Mouse (Mus musculus) lung, embryonic 14.5 days (tissue): ENCODE measurements at regions not wholly inside any gene's neighbourhood (a gene's known extent, or its start where the extent isn't known, plus 50 kb on each side); places are given as distances from the start of the nearest gene placed in this dataset.

Experiments
- ATAC-seq: fragments of 200-750 bp; cut with Nextera tagmentation; 2 replicates; pipeline ENCODE4 v1.8.0; 2017; ENCODE audit warnings: mild to moderate bottlenecking, moderate TSS enrichment, moderate library complexity; ENCODE audit not compliant: insufficient read depth
- DNase-seq: peaks from one replicate; pipeline ENCODE4 v3.0.0-alpha.2; 2015
- H3K27ac ChIP-seq: fragments of 300-500 bp; sonication (generic); 2 replicates; pipeline ENCODE4 v1.5.1; 2014; ENCODE audit warnings: low read depth, mild to moderate bottlenecking, moderate library complexity
- H3K27me3 ChIP-seq: fragments of 300-500 bp; sonication (generic); 2 replicates; pipeline ENCODE4 v1.6.1; 2014; ENCODE audit warnings: low read length, control low read depth; ENCODE audit not compliant: insufficient read depth
- H3K36me3 ChIP-seq: fragments of 300-500 bp; sonication (generic); 2 replicates; pipeline ENCODE4 v1.6.1; 2014; ENCODE audit warnings: control low read depth; ENCODE audit not compliant: insufficient read depth
- H3K4me1 ChIP-seq: fragments of 300-500 bp; sonication (generic); 2 replicates; pipeline ENCODE4 v1.6.1; 2014; ENCODE audit warnings: antibody characterized with exemption, control low read depth; ENCODE audit not compliant: insufficient read depth
- H3K4me2 ChIP-seq: fragments of 300-500 bp; sonication (generic); 2 replicates; pipeline ENCODE4 v1.6.1; 2014; ENCODE audit warnings: mild to moderate bottlenecking
- H3K4me3 ChIP-seq: fragments of 300-500 bp; sonication (generic); 2 replicates; pipeline ENCODE4 v1.5.1; 2014; ENCODE audit warnings: low read depth, low read length
- H3K9ac ChIP-seq: fragments of 300-500 bp; sonication (generic); 2 replicates; pipeline ENCODE4 v1.6.1; 2014
- H3K9me3 ChIP-seq: fragments of 300-500 bp; sonication (generic); 2 replicates; pipeline ENCODE4 v1.6.1; 2016; ENCODE audit warnings: low read depth, low read length, control low read depth
- CTCF ChIP-seq: IDR thresholded peaks from 2 replicates; pipeline ENCODE4 v1.5.1; 2016; ENCODE audit warnings: antibody characterized with exemption, low read depth
- WGBS: fragments of 180-500 bp; shearing (Covaris S2); extraction: QIAGEN DNeasy Blood & Tissue Kit; methylation state at CpG from one replicate; pipeline ENCODE4 v1.1.7; 2014; 5-methylcytosine and 5-hydroxymethylcytosine counted together

DNA sequence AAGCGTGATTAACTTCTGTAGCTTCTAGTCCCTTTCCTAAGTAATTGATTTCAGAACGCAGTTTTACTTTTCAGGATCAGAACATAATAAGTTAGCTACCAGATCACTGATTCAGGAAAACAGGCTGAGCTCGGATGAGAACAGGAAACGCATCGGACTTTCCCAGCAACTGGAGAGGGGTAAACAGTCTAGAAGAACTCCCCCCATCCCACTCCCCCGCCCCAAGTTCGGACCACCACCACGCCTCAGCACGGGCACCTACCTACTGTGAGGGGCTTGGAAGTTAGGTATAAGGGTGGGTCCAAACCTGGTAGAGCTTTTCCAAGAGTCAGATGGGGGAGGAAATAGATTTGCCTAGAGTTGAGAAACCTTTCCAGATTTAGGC, 76.1 kb downstream of the Kcnrg start:
- 10% methylated on average over 9 of the region's 9 CpGs for WGBS
- H3K36me3 ChIP-seq, result no peaks in the 10 kb centered on the region
- no peaks in the 10 kb centered on the region for H3K9me3 ChIP-seq
- H3K27ac ChIP-seq, result peak overlapping the region; percentile 97; the same call in 1 of the 2 replicates
- peak overlapping the region; percentile 96 for H3K4me2 ChIP-seq
- peak overlapping the region; percentile 87 for H3K4me3 ChIP-seq
- ATAC-seq, result no peak
- peaks cover 10% of the 10 kb centered on the region for H3K4me1 ChIP-seq
- peaks cover 29% of the 10 kb centered on the region for H3K27me3 ChIP-seq
- DNase-seq, result no peak
- no peak for TF ChIP-seq CTCF
- H3K9ac ChIP-seq, result peak overlapping the region; percentile 88; the same call in 1 of the 2 replicates

DNA sequence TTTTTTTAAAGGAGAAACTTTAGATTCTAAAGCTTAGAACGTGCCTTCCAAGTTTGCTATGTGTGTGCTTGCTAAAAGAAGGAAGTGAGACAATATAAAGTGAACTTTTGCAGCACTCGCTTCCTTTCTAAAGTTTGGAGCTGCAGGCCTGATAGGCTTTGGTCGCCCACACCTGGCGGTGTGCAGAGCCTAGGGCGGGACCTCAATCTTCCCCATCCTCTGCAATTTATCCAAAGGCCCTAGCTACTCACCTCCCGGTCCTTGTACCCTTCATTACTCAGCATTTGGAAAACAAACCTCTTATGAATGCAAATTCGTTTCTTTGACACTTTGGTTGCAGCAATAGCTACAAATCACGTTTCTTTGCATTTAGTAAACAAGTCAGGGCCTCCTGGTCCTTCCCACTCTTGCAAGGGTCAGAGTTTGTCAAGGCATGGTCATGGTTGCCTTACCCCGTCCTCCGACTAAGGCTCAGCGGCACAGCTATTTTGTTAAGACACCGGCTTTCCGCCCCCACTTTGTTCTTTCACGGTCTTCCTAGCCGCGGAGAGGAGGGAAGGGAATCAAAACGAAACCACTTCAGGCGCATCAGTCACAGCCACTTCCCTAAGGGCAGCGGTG, 76.6 kb downstream of the Kcnrg start:
- Histone ChIP-seq H3K4me3 (peak overlapping the region; percentile 87), H3K9ac (no peak overlapping the region), H3K9me3 (no peaks in the 10 kb centered on the region), H3K36me3 (no peaks in the 10 kb centered on the region), H3K4me1 (peaks cover 10% of the 10 kb centered on the region), H3K27ac (no peak overlapping the region), H3K27me3 (peaks cover 35% of the 10 kb centered on the region), H3K4me2 (peak overlapping the region; percentile 96)
- DNase-seq, result peak; percentile 51
- ATAC-seq, result no peak
- WGBS, result 16% methylated on average over 19 of the region's 19 CpGs
- TF ChIP-seq CTCF, result no peak

DNA sequence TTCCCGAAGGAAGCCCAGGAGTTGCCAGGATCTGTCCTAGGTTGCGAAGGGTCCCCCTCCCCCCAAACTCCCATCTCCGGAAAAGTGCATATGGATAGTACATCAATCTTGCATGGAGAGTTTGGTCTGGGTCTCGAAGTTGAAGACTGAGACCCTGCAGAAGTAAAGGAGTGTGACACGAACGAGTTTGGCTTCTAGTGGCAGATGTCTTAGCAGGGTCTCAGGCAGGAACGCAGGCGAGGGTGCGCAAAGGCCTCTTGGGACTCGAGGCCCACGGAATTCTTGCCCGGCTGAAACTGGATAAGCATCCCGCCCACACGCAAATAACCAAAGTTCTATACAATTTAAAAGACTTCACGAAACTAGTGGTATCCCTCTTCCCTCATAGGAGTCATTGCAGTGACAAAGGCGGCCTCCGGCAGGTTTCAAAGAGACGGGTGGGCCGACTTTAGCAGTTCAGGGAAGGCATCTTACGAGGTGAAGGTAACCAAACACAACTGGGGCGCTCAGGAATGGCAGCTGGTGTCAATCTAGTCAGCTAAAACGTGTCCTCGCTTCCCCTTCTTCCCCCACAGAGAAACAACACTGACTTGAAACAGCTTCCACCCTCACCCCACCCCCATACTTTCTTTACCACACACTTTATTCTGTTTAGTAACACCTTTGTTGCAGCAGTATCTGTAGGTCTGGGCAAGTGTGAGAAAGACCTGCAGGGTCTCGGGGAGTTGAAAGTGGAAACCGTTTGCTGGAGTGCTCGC, 77.4 kb downstream of the Kcnrg start:
- no peaks in the 10 kb centered on the region for H3K9me3 ChIP-seq
- peaks cover 10% of the 10 kb centered on the region for H3K4me1 ChIP-seq
- ATAC-seq (no peak), DNase-seq (peak; percentile 44)
- H3K4me3 ChIP-seq, result peak overlapping the region; percentile 87
- TF ChIP-seq CTCF, result no peak
- no peak overlapping the region for H3K9ac ChIP-seq
- H3K4me2 ChIP-seq, result peak overlapping the region; percentile 96
- no peak overlapping the region for H3K27ac ChIP-seq
- 20% methylated on average over 26 of the region's 26 CpGs for WGBS
- H3K36me3 ChIP-seq, result no peaks in the 10 kb centered on the region
- H3K27me3 ChIP-seq, result peaks cover 41% of the 10 kb centered on the region

DNA sequence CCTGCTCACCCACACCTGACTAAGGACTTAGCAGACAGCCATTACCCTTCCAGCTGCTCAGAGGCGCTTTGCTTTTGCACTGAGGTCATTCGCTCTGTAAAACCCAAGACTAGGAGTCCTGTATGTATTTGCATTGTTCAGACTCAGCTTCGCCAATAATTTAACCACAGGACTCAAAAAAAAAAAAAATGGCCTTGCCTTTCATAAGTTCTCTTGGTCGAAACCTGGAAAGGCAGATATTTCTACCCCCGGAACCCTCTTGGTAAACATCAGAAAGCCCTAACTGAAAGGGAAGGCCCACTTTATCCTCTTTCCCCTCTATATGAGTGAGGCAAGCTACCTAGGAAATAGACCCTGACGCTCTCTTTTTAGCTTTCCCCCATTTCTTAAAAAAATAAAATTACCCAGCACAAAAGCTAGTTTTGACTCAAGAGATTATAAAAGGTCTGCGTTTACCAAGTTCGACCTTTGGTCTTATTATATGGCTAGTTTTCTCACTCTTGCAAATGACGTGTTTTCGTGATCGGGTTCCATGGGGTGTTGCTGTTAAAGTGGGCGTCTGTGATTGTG, 78.1 kb downstream of the Kcnrg start:
- Histone ChIP-seq H3K9ac (no peak overlapping the region), H3K4me1 (peaks cover 10% of the 10 kb centered on the region), H3K4me2 (no peak overlapping the region), H3K4me3 (no peak overlapping the region), H3K27ac (no peak overlapping the region), H3K36me3 (no peaks in the 10 kb centered on the region), H3K9me3 (no peaks in the 10 kb centered on the region), H3K27me3 (peaks cover 46% of the 10 kb centered on the region)
- TF ChIP-seq CTCF, result no peak
- DNase-seq (peak; percentile 15), ATAC-seq (no peak)
- WGBS, result 35% methylated on average over 12 of the region's 12 CpGs

DNA sequence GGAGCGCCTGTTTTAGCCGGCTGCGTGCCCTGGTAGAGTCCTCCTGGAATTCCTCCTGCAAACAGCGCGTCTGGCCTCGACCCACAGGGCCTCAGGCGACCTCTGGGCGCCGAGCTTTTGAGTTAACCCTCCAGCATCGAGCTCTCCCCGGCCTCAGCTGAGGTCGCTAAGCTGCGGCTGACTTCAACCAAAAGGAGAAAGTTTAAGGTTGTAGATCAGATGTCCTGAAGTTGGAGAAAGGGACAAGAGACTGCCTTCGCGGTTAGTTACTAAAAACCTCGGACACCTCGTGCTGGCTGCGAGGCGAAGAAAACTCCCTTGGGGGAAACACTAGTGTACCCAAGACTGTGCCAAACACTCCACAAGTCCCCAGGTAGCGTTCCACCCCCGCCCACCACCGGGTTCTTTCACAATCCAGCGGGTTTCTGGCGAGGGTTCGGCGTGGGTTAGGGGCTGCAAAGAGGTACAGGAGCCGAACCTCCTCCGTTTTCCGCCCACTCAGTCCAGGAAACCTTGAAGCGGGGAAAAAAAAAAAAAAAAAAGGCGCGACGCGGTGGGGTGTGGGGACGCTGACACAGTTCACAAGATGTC, 78.9 kb downstream of the Kcnrg start:
- WGBS, result 5% methylated on average over 33 of the region's 35 CpGs
- peak; percentile 53 for DNase-seq
- Histone ChIP-seq H3K27me3 (peaks cover 49% of the 10 kb centered on the region), H3K4me3 (peak overlapping the region; percentile 40), H3K9me3 (no peaks in the 10 kb centered on the region), H3K4me1 (peaks cover 10% of the 10 kb centered on the region), H3K9ac (no peak overlapping the region), H3K36me3 (no peaks in the 10 kb centered on the region), H3K27ac (no peak overlapping the region), H3K4me2 (peak overlapping the region; percentile 77)
- no peak for TF ChIP-seq CTCF
- ATAC-seq, result no peak

DNA sequence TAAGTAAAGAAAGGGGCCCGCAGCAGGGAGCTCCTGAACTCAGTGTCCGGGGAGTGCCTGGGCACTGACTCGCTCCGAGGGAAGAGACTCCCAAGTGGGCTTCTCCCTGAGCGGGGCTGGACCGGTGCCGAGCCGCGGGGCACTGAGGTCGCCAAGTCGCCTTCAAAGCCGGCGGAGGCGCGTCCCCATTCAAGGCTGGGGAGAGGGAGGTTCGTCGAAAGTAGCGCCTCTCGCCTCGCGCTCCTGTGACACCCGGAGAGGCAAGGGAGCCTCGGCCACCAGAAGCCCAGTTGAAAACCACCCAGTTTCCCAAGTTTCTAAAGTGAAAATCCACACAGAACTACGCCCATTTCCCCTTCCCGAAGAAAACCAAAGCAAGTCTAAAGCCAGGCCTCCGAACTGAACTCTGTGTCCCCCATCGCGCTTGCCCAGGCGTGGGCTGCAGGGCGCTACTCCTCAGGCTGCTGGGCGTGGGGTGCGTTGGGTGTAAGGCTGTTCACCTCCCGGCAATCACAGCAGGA, 79.6 kb downstream of the Kcnrg start:
- peaks cover 10% of the 10 kb centered on the region for H3K4me1 ChIP-seq
- DNase-seq (peak; percentile 65), ATAC-seq (no peak)
- H3K27me3 ChIP-seq, result peaks cover 52% of the 10 kb centered on the region
- H3K9me3 ChIP-seq, result no peaks in the 10 kb centered on the region
- H3K27ac ChIP-seq, result no peak overlapping the region
- H3K4me2 ChIP-seq, result peak overlapping the region; percentile 77
- under 1% methylated on average over 32 of the region's 33 CpGs for WGBS
- peak overlapping the region; percentile 40 for H3K4me3 ChIP-seq
- no peaks in the 10 kb centered on the region for H3K36me3 ChIP-seq
- no peak for TF ChIP-seq CTCF
- H3K9ac ChIP-seq, result peak overlapping the region; percentile 49
